Mouse (Mus musculus) mesoderm, embryonic 11.5 days (tissue): ENCODE results near the gene Fam3b.

Experiments
- DNase-seq: peaks from one replicate; pipeline ENCODE4 v3.0.0-alpha.2; 2012; ENCODE audit warnings: low read depth, low spot score

Gene Fam3b

GRCm38 (mm10) chr16:97492369-97492768 lies 22.2 kb downstream of the Fam3b start:
- no peak for DNase-seq

- no peak for DNase-seq
Measured at GRCm38 (mm10) chr16:97478655-97479054, 36.0 kb downstream of the Fam3b start.

GRCm38 (mm10) chr16:97476524-97476923 lies 38.1 kb downstream of the Fam3b start:
- no peak for DNase-seq

- no peak for DNase-seq
Measured at GRCm38 (mm10) chr16:97475581-97475980, 39.0 kb downstream of the Fam3b start.

- DNase-seq: no peak
Measured at GRCm38 (mm10) chr16:97474671-97475070, 39.9 kb downstream of the Fam3b start.

GRCm38 (mm10) chr16:97467993-97468791 lies 46.4 kb downstream of the Fam3b start:
- no peak for DNase-seq

GRCm38 (mm10) chr16:97467472-97467871 lies 47.1 kb downstream of the Fam3b start:
- no peak for DNase-seq

GRCm38 (mm10) chr16:97466182-97466957 lies 48.2 kb downstream of the Fam3b start:
- peak; percentile 8 for DNase-seq

- peak; percentile 12 for DNase-seq
Measured at GRCm38 (mm10) chr16:97462481-97463181, 52.0 kb downstream of the Fam3b start, which contains the start of gene Mx1. Gene Mx1, minus strand, starts transcription at chr16:97462907.

GRCm38 (mm10) chr16:97461271-97461670 lies 53.3 kb downstream of the Fam3b start:
- DNase-seq: no peak

- no peak for DNase-seq
Measured at GRCm38 (mm10) chr16:97459831-97460230, 54.8 kb downstream of the Fam3b start.

- DNase-seq: no peak
Measured at GRCm38 (mm10) chr16:97447386-97447785, 67.2 kb downstream of the Fam3b start.

- peak; percentile 84 for DNase-seq
Measured at GRCm38 (mm10) chr16:97443670-97444263, 70.8 kb downstream of the Fam3b start.

GRCm38 (mm10) chr16:97441967-97442366 lies 72.6 kb downstream of the Fam3b start:
- no peak for DNase-seq

GRCm38 (mm10) chr16:97438191-97438590 lies 76.4 kb downstream of the Fam3b start:
- no peak for DNase-seq

GRCm38 (mm10) chr16:97437448-97438056 lies 77.1 kb downstream of the Fam3b start:
- DNase-seq: no peak

- DNase-seq: no peak
Measured at GRCm38 (mm10) chr16:97434206-97434605, 80.4 kb downstream of the Fam3b start.

- no peak for DNase-seq
Measured at GRCm38 (mm10) chr16:97431328-97431727, 83.3 kb downstream of the Fam3b start.

- DNase-seq: no peak
Measured at GRCm38 (mm10) chr16:97430091-97430490, 84.5 kb downstream of the Fam3b start.

GRCm38 (mm10) chr16:97428026-97428425 lies 86.6 kb downstream of the Fam3b start:
- DNase-seq: no peak

GRCm38 (mm10) chr16:97423627-97424026 lies 91.0 kb downstream of the Fam3b start:
- no peak for DNase-seq
